Mouse (Mus musculus): ENCODE data around the gene Fyn. TPM values are rescaled to one million over a fixed set of nuclear protein-coding genes. Genes with fewer than 3 reads are reported as not detected.

Gene Fyn
- polyA plus RNA-seq, 1 experiment from 2014 or later = 13.4 TPM

DNA sequence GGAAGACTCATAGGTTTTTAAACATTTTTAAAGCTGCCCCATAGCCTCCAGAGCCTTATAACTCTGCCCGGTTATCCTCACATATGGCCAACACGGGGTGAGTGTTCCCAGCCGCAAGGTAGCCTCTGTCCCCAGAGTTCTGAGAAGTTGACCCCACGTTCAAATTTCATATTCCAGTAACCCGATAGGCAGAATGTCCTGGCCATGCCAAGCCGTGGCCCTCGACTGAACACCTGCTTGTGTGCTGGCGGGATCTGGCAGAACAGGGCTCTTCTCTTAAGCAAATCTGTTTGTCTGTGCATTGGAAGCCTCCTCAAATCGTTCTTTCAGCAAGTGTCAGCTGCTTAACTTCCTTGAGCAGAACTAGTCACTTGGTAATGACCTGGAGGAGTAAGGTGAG, 188.7 kb downstream of the Fyn start:
- H3K27me3 ChIP-seq (ENCODE audit: control insufficient read depth, insufficient read depth, low read depth, low read length) = no peaks in the 10 kb centered on the region
- H3K9me3 ChIP-seq (ENCODE audit: control insufficient read depth, low read length) = no peaks in the 10 kb centered on the region
- H3K4me1 ChIP-seq (replicated peaks; ENCODE audit: control insufficient read depth, insufficient read depth, low read length) = peaks cover 42% of the 10 kb centered on the region
- no peaks in the 10 kb centered on the region; the same call in 1 of the 2 replicates for H3K36me3 ChIP-seq (ENCODE audit: control insufficient read depth, insufficient read depth, low read length)
- H3K27ac ChIP-seq (ENCODE audit: low read length) = no peak overlapping the region
- H3K4me3 ChIP-seq (ENCODE audit: low read length) = no peak overlapping the region
- H3K4me2 ChIP-seq (ENCODE audit: low read depth, low read length) = no peak overlapping the region
- WGBS = 51% methylated on average over 9 of the region's 9 CpGs
- no peak for ATAC-seq (ENCODE audit: low read depth)
- H3K9ac ChIP-seq (ENCODE audit: low read length) = no peak overlapping the region

DNA sequence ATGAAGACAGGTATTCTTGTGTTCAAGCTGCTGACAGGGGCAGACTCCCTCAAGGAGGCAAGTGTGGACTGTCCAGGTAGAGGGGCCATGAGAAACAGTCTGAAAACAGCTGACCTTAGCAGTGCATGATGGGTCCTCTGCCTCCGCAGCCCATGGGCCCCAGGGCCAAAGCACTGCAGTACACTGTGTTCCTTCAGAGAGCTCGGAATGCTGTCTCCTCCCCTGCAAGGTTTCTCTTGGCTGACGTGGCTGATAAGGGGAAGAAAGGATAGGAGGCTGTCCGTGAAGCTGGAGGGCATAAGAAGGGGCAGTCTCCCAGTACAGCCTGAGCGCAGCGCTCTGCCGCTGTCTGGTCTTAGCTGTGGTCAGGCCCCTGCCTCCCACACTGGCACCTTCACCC, 189.2 kb downstream of the Fyn start:
- peak overlapping the region; percentile 7; the same call in 1 of the 2 replicates for H3K4me2 ChIP-seq (ENCODE audit: low read depth, low read length)
- H3K36me3 ChIP-seq (ENCODE audit: control insufficient read depth, insufficient read depth, low read length) = no peaks in the 10 kb centered on the region; the same call in 1 of the 2 replicates
- H3K9me3 ChIP-seq (ENCODE audit: control insufficient read depth, low read length) = no peaks in the 10 kb centered on the region
- H3K4me3 ChIP-seq (ENCODE audit: low read length) = no peak overlapping the region
- peak overlapping the region; percentile 36; the same call in 1 of the 2 replicates for H3K9ac ChIP-seq (ENCODE audit: low read length)
- peak; percentile 31; the same call in 1 of the 2 replicates for ATAC-seq (ENCODE audit: low read depth)
- H3K27me3 ChIP-seq (ENCODE audit: control insufficient read depth, insufficient read depth, low read depth, low read length) = no peaks in the 10 kb centered on the region
- peaks cover 39% of the 10 kb centered on the region for H3K4me1 ChIP-seq (replicated peaks; ENCODE audit: control insufficient read depth, insufficient read depth, low read length)
- WGBS = 56% methylated on average over 7 of the region's 7 CpGs
- peak overlapping the region; percentile 67 for H3K27ac ChIP-seq (ENCODE audit: low read length)

DNA sequence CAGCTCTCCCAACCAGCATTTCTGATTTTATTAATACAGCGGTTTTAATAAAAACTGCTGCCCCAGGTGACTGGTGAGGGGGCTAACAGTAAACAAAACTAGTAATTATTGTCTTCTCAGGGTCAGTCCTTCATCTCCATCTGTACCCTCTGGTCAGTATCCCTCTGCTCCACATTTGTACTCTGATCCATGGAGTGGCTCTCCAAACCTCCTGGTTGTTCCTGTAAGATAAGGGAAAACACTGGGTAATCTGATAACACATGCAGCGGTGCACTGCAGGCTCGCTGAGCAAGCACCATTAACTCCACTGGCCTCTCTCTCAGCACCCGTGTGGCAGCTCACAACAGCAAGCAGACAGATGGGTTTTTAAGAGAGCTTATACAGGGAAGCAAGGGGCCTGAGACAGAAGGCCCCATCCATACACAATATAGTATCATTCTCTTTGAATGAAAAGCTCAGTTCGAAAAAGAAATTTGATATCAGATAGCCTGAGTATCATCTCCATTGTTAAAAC, 189.9 kb downstream of the Fyn start:
- Histone ChIP-seq H3K27ac (ENCODE audit: low read length) (peak overlapping the region; percentile 67; the same call in 1 of the 2 replicates), H3K9me3 (ENCODE audit: control insufficient read depth, low read length) (no peaks in the 10 kb centered on the region), H3K4me1 (replicated peaks; ENCODE audit: control insufficient read depth, insufficient read depth, low read length) (peaks cover 40% of the 10 kb centered on the region), H3K9ac (ENCODE audit: low read length) (no peak overlapping the region), H3K27me3 (ENCODE audit: control insufficient read depth, insufficient read depth, low read depth, low read length) (no peaks in the 10 kb centered on the region), H3K4me3 (ENCODE audit: low read length) (no peak overlapping the region), H3K4me2 (ENCODE audit: low read depth, low read length) (no peak overlapping the region), H3K36me3 (ENCODE audit: control insufficient read depth, insufficient read depth, low read length) (no peaks in the 10 kb centered on the region; the same call in 1 of the 2 replicates)
- WGBS = 37% methylated on average over 5 of the region's 5 CpGs
- no peak for ATAC-seq (ENCODE audit: low read depth)

DNA sequence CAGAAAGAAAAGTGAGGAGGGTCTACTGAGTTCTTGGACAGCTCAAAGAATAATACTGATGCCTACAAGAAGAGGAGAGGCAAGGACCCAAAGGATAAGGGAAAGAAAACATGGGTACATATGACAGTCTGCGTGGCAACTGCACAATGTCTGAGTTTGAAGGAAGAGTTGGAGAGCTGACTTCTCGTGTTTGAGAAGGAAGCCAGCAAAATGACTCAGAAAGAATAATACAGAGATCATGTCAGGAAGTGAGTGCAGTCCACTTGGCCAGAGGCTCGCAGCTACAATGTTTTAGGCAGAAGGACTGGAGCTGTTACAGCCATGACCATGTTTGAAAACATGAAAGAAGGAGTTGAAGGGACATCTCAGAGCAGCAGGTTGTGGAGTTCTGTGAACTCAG, 190.7 kb downstream of the Fyn start:
- no peaks in the 10 kb centered on the region; the same call in 1 of the 2 replicates for H3K36me3 ChIP-seq (ENCODE audit: control insufficient read depth, insufficient read depth, low read length)
- no peak overlapping the region for H3K4me3 ChIP-seq (ENCODE audit: low read length)
- ATAC-seq (ENCODE audit: low read depth) = no peak
- peaks cover 41% of the 10 kb centered on the region for H3K4me1 ChIP-seq (replicated peaks; ENCODE audit: control insufficient read depth, insufficient read depth, low read length)
- WGBS = 53% methylated on average over 3 of the region's 3 CpGs
- no peak overlapping the region for H3K9ac ChIP-seq (ENCODE audit: low read length)
- no peak overlapping the region for H3K4me2 ChIP-seq (ENCODE audit: low read depth, low read length)
- no peaks in the 10 kb centered on the region for H3K27me3 ChIP-seq (ENCODE audit: control insufficient read depth, insufficient read depth, low read depth, low read length)
- H3K9me3 ChIP-seq (ENCODE audit: control insufficient read depth, low read length) = no peaks in the 10 kb centered on the region
- no peak overlapping the region for H3K27ac ChIP-seq (ENCODE audit: low read length)

DNA sequence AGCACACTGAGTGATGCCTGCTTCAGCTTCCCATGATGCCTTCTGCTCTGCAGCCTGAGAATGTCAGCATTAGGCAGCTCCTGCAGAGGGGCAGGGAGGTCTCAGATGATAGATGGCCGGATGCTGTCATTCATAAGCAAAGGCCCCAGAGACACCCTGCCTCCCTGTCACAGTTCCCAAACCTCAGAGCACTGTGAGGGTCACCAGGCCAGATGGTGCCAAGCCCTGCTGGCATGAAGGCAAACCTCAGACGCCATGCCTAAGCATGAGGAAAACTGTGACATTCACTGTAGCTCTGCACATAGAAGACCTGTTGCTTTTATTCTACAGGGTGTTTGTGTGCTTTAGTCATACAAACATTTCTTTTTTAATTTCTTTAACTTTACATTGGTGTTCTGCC, 193.7 kb downstream of the Fyn start:
- Histone ChIP-seq H3K36me3 (ENCODE audit: control insufficient read depth, insufficient read depth, low read length) (no peaks in the 10 kb centered on the region; the same call in 1 of the 2 replicates), H3K4me1 (replicated peaks; ENCODE audit: control insufficient read depth, insufficient read depth, low read length) (peaks cover 18% of the 10 kb centered on the region), H3K4me2 (ENCODE audit: low read depth, low read length) (no peak overlapping the region), H3K9me3 (ENCODE audit: control insufficient read depth, low read length) (no peaks in the 10 kb centered on the region), H3K4me3 (ENCODE audit: low read length) (no peak overlapping the region), H3K27me3 (ENCODE audit: control insufficient read depth, insufficient read depth, low read depth, low read length) (no peaks in the 10 kb centered on the region), H3K27ac (ENCODE audit: low read length) (no peak overlapping the region), H3K9ac (ENCODE audit: low read length) (no peak overlapping the region)
- WGBS = 72% methylated on average over 2 of the region's 2 CpGs
- ATAC-seq (ENCODE audit: low read depth) = no peak

DNA sequence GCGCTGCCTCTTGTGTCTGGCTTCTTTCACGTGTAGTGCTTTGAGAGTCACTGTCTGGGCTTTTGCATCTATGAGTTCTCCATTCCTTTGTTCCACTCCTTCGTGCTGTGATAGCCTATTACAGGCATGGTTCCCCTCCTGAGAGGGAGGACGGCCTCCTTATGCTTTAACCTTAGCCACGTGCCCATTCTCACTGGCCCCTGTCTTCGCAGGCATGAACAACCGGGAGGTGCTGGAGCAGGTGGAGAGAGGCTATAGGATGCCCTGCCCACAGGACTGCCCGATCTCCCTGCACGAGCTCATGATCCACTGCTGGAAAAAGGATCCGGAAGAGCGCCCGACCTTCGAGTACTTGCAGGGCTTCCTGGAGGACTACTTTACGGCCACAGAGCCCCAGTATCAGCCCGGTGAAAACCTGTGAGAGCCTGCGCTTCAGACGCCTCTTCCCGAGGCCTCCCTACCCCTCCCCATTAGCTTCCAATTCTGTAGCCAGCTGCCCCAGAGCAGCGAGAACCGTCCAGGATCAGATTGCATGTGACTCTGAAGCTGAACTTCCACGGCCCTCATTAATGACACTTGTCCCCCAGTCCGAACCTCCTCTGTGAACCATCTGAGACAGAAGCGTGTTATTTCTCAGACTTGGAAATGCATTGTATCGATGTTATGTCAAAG, 195.0 kb downstream of the Fyn start:
- Histone ChIP-seq H3K4me3 (ENCODE audit: low read length) (no peak overlapping the region), H3K36me3 (ENCODE audit: control insufficient read depth, insufficient read depth, low read length) (no peaks in the 10 kb centered on the region; the same call in 1 of the 2 replicates), H3K27me3 (ENCODE audit: control insufficient read depth, insufficient read depth, low read depth, low read length) (no peaks in the 10 kb centered on the region), H3K9me3 (ENCODE audit: control insufficient read depth, low read length) (no peaks in the 10 kb centered on the region), H3K9ac (ENCODE audit: low read length) (peak overlapping the region; percentile 31; the same call in 1 of the 2 replicates), H3K4me2 (ENCODE audit: low read depth, low read length) (no peak overlapping the region), H3K27ac (ENCODE audit: low read length) (no peak overlapping the region), H3K4me1 (replicated peaks; ENCODE audit: control insufficient read depth, insufficient read depth, low read length) (peaks cover 6% of the 10 kb centered on the region)
- no peak for ATAC-seq (ENCODE audit: low read depth)
- 45% methylated on average over 24 of the region's 24 CpGs for WGBS

DNA sequence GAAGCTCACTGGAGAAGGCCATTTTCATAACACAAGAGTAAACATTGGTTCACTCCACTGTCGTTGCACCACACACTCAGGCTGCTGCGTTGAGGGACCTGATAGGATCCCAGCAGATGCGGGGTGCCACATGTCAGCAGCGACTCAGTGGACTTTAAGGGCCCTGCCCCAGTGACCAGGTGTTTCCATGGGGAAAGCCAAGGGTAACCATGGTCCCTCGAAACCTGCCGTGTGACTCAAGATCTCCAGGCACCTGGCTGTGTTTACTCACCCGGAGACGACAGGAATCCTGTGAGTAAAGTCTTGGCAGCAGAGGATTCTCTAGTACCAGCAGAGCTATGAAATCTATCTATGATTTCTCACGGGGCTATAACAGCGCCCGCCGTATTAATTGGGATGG, 198.2 kb downstream of the Fyn start:
- no peak overlapping the region for H3K4me3 ChIP-seq (ENCODE audit: low read length)
- H3K9me3 ChIP-seq (ENCODE audit: control insufficient read depth, low read length) = no peaks in the 10 kb centered on the region
- WGBS = 66% methylated on average over 12 of the region's 12 CpGs
- no peaks in the 10 kb centered on the region for H3K27me3 ChIP-seq (ENCODE audit: control insufficient read depth, insufficient read depth, low read depth, low read length)
- H3K36me3 ChIP-seq (ENCODE audit: control insufficient read depth, insufficient read depth, low read length) = no peaks in the 10 kb centered on the region
- ATAC-seq (ENCODE audit: low read depth) = no peak
- no peak overlapping the region for H3K9ac ChIP-seq (ENCODE audit: low read length)
- H3K27ac ChIP-seq (ENCODE audit: low read length) = no peak overlapping the region
- H3K4me1 ChIP-seq (replicated peaks; ENCODE audit: control insufficient read depth, insufficient read depth, low read length) = peaks cover 5% of the 10 kb centered on the region; the same call in 1 of the 2 replicates
- H3K4me2 ChIP-seq (ENCODE audit: low read depth, low read length) = no peak overlapping the region

DNA sequence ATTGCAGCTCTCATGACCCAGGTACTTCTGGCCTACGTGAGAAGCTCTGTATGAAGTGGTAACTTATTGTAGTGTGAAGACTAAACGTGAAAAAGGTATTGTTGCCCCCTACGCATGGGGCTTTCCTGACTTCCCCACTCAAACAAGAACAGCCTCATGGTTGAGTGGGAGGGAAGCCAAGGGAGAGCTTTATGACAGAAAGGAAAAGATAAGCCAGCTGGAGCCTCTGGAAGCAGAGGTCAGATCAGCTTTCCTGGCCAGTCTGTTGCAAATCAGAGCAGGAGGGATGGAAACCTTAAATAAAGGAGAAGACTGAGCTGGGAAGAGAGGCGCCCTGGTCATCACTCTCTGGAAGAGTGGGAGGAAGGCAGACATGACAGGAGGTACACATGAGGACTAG, 200.3 kb downstream of the Fyn start:
- Histone ChIP-seq H3K27me3 (ENCODE audit: control insufficient read depth, insufficient read depth, low read depth, low read length) (no peaks in the 10 kb centered on the region), H3K4me2 (ENCODE audit: low read depth, low read length) (no peak overlapping the region), H3K36me3 (ENCODE audit: control insufficient read depth, insufficient read depth, low read length) (no peaks in the 10 kb centered on the region), H3K9me3 (ENCODE audit: control insufficient read depth, low read length) (no peaks in the 10 kb centered on the region), H3K27ac (ENCODE audit: low read length) (no peak overlapping the region), H3K9ac (ENCODE audit: low read length) (no peak overlapping the region), H3K4me1 (replicated peaks; ENCODE audit: control insufficient read depth, insufficient read depth, low read length) (peaks cover 7% of the 10 kb centered on the region; the same call in 1 of the 2 replicates), H3K4me3 (ENCODE audit: low read length) (no peak overlapping the region)
- no peak for ATAC-seq (ENCODE audit: low read depth)
- 56% methylated on average over 4 of the region's 4 CpGs for WGBS

DNA sequence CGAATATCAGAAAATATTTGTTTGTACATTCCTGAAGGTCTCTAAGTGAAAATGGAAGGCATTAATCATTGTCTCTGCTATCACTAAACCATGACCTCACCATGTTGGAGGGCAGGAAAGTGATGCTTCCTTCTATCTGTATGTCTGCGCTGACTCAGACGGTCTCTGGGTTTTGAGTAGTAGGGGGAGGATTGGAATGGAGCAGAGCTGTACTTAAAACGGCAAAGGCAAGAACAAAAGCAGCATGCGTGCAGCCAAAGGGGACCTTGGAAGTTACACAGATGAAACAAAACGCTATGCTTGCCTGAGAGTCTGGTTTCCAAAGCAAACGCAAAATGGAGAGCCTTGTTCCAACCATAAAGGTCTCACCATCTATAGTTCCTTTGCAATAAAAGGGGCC, 202.4 kb downstream of the Fyn start:
- WGBS = 23% methylated on average over 7 of the region's 7 CpGs
- no peaks in the 10 kb centered on the region for H3K36me3 ChIP-seq (ENCODE audit: control insufficient read depth, insufficient read depth, low read length)

More for the DNA sequence above, 202.4 kb downstream of the Fyn start:
- Histone ChIP-seq H3K27me3 (ENCODE audit: control insufficient read depth, insufficient read depth, low read depth, low read length) (no peaks in the 10 kb centered on the region), H3K4me1 (replicated peaks; ENCODE audit: control insufficient read depth, insufficient read depth, low read length) (peaks cover 7% of the 10 kb centered on the region; the same call in 1 of the 2 replicates), H3K4me2 (ENCODE audit: low read depth, low read length) (no peak overlapping the region), H3K27ac (ENCODE audit: low read length) (peak overlapping the region; percentile 29), H3K9me3 (ENCODE audit: control insufficient read depth, low read length) (no peaks in the 10 kb centered on the region), H3K9ac (ENCODE audit: low read length) (no peak overlapping the region), H3K4me3 (ENCODE audit: low read length) (no peak overlapping the region)
- ATAC-seq (ENCODE audit: low read depth) = no peak
